Mouse (Mus musculus) midbrain, postnatal 0 days (tissue): Measurements from ENCODE around the gene Bad. TPM values are rescaled to one million over a fixed set of nuclear protein-coding genes. Genes with fewer than 3 reads are reported as not detected.

Experiments
- ATAC-seq: fragments of 200-750 bp; cut with Nextera tagmentation; 2 replicates; pipeline ENCODE4 v1.8.0; 2017; ENCODE audit warnings: moderate number of reproducible peaks, mild to moderate bottlenecking, moderate TSS enrichment, moderate library complexity; ENCODE audit not compliant: low FRiP score
- DNase-seq: peaks from one replicate; pipeline ENCODE4 v3.0.0-alpha.2; 2015; ENCODE audit warnings: low spot score
- H3K27ac ChIP-seq: fragments of 300-500 bp; sonication (generic); 2 replicates; pipeline ENCODE4 v1.5.1; 2014; ENCODE audit warnings: low read depth, mild to moderate bottlenecking, low read length, mixed read lengths
- H3K27me3 ChIP-seq: fragments of 300-500 bp; sonication (generic); 2 replicates; pipeline ENCODE4 v1.6.1; 2014; ENCODE audit warnings: low read length, control low read depth, mixed read lengths; ENCODE audit not compliant: insufficient read depth
- H3K36me3 ChIP-seq: fragments of 300-500 bp; sonication (generic); 2 replicates; pipeline ENCODE4 v1.6.1; 2014; ENCODE audit warnings: low read length, control low read depth, mixed read lengths; ENCODE audit not compliant: insufficient read depth
- H3K4me1 ChIP-seq: fragments of 300-500 bp; sonication (generic); 2 replicates; pipeline ENCODE4 v1.6.1; 2014; ENCODE audit warnings: mild to moderate bottlenecking, control low read depth, antibody characterized with exemption, low read length, mixed read lengths; ENCODE audit not compliant: insufficient read depth
- H3K4me2 ChIP-seq: fragments of 300-500 bp; sonication (generic); 2 replicates; pipeline ENCODE4 v1.6.1; 2014; ENCODE audit warnings: low read depth, mild to moderate bottlenecking, low read length, mixed read lengths; ENCODE audit not compliant: poor library complexity, severe bottlenecking
- H3K4me3 ChIP-seq: fragments of 300-500 bp; sonication (generic); 2 replicates; pipeline ENCODE4 v1.5.1; 2014; ENCODE audit warnings: low read depth, mild to moderate bottlenecking, low read length, moderate library complexity
- H3K9ac ChIP-seq: fragments of 300-500 bp; sonication (generic); replicated peaks from 2 replicates; pipeline ENCODE4 v1.6.1; 2014; ENCODE audit warnings: mild to moderate bottlenecking, low read length, moderate library complexity, mixed read lengths; ENCODE audit not compliant: poor library complexity, severe bottlenecking
- H3K9me3 ChIP-seq: fragments of 300-500 bp; sonication (generic); 2 replicates; pipeline ENCODE4 v1.6.1; 2016; ENCODE audit warnings: low read length, control low read depth
- CTCF ChIP-seq: IDR thresholded peaks from 2 replicates; pipeline ENCODE4 v1.5.1; 2016; ENCODE audit warnings: antibody characterized with exemption, mild to moderate bottlenecking
- WGBS: fragments of 180-500 bp; shearing (Covaris S2); extraction: QIAGEN DNeasy Blood & Tissue Kit; methylation state at CpG from one replicate; pipeline ENCODE4 v1.1.7; 2014; 5-methylcytosine and 5-hydroxymethylcytosine counted together
- polyA plus RNA-seq: library from polyadenylated mRNA; unstranded; fragments of >200 nt; fragmentation: Nextera tagmentation; extraction: Ambion mirVana; gene quantifications from 2 replicates; pipeline ENCODE4 v1.2.1, GENCODE M21; 2015
- total RNA-seq: library from RNA; depleted of rRNA; stranded (reverse); fragments of >200 nt; gene quantifications from 2 replicates; pipeline ENCODE4 v1.2.3, GENCODE M21; 2014

The Bad gene
- total and polyA plus RNA-seq, 2 experiments from 2014 or later, result 50.3 to 91.6 TPM

DNA sequence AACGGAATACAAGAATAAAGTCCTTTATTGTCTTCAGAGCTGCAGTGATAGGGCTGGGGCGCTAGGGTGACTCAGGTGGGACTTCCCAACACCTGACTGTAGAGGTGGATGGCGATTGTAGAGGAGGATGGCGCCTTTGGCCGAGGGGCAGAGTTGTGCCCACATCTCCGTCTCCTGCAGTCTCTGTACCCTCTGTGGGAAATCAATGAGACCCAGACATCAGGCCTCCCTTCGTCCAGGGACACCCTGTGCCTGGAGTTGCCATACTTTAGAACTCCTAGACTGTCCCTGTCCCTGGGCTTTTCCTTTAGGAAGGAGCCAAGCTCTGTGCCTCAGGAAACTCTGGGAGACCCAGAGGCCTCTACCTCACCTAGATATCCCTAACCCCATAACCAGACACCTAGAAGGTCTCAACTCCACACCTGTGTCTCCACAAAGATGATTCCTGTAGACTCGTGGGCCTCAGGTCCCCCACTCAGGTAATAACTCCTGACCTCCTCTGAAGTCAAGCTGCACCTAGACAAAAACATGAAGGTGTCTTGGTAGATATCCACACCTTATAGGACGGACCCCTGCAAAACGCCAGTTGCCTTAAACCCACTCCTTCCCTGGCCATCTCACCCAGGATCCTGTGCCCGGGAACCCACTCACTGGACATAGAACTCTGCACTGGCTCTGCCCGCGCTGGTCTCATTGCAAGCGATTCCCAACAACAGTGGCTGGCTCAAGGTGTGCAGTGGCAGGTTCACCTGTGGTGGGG is 51.5 kb downstream of the Bad start:
- H3K9ac ChIP-seq, result peak overlapping the region; percentile 37; the same call in 1 of the 2 replicates
- H3K27ac ChIP-seq, result peak overlapping the region; percentile 12; the same call in 1 of the 2 replicates
- DNase-seq (no peak), ATAC-seq (peak; percentile 4; the same call in 1 of the 2 replicates)
- peaks cover 21% of the 10 kb centered on the region; the same call in 1 of the 2 replicates for H3K4me1 ChIP-seq
- H3K9me3 ChIP-seq, result no peaks in the 10 kb centered on the region
- peak overlapping the region; percentile 44 for H3K4me3 ChIP-seq
- H3K27me3 ChIP-seq, result no peaks in the 10 kb centered on the region
- no peaks in the 10 kb centered on the region for H3K36me3 ChIP-seq
- 63% methylated on average over 14 of the region's 14 CpGs for WGBS
- TF ChIP-seq CTCF, result no peak; the same call in 1 of the 2 replicates
- peak overlapping the region; percentile 92 for H3K4me2 ChIP-seq

GRCm38 (mm10) chr19:6994002-6994401 is 52.3 kb downstream of the Bad start:
- no peak for TF ChIP-seq CTCF
- H3K36me3 ChIP-seq, result peaks cover 2% of the 10 kb centered on the region
- H3K4me3 ChIP-seq, result no peak overlapping the region
- no peak overlapping the region for H3K27ac ChIP-seq
- H3K4me1 ChIP-seq, result peaks cover 21% of the 10 kb centered on the region; the same call in 1 of the 2 replicates
- H3K4me2 ChIP-seq, result no peak overlapping the region
- H3K9me3 ChIP-seq, result no peaks in the 10 kb centered on the region
- no peak for DNase-seq
- ATAC-seq, result no peak
- H3K27me3 ChIP-seq, result no peaks in the 10 kb centered on the region
- no peak overlapping the region for H3K9ac ChIP-seq
- WGBS, result 87% methylated on average over 8 of the region's 8 CpGs

DNA sequence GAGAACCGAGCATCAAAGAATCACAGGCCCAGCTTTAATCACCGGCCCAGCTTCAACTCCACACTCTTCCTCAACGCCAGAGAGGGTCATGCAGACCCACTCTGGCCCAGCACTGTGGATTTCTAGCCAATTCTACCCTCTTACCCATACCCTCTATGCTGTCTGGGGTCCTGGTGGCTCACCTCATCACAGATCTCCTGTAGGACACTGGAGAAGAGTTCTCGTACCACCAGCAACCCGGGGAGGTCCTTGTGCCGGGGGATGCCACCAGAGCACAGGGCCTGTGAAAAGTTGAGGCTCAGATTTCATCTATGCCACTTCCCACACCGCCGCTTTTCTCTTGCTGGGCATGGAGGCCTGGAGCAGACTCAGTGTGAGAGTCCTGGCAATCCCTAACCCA is 52.8 kb downstream of the Bad start:
- H3K4me2 ChIP-seq, result no peak overlapping the region

DNA sequence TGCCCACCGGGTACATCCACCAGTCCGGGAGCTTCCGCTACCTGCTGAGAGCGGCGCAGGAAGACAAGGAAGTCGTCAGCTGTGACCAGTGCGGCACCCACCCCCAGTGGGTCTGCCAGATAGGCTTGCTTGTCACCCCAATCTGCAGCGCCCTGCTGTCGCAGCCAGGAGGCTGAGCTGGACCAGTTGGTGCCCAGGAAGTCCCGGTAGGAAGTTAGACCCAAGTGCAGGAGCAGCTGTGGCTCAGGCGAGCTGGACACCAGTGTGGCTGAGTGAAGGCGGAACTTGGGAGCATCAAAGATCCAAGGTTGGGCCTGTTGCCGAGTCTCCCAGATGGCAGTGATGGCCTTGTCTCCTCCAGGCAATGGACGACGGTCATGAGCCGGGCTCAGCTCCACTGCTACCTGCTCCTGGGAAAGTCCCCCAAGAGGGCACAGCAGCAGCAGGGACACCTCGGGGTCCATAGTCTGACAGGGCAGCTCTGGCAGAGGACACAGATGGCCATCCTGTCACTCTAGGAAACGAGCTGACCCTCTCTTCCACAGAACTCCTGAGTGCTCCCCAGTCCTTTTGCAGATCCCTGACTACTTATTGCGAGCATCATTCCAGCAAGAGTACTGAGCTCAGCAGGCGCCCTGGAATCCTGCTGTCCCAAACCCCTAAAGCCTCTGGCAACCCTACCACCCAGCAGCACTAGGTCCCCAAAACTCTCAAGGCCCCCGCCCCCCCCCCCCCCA is 53.8 kb downstream of the Bad start:
- no peak for TF ChIP-seq CTCF
- 48% methylated on average over 20 of the region's 21 CpGs for WGBS
- H3K36me3 ChIP-seq, result peaks cover 7% of the 10 kb centered on the region

More for the DNA sequence above, 52.8 kb downstream of the Bad start:
- Histone ChIP-seq H3K27me3 (no peaks in the 10 kb centered on the region), H3K9me3 (no peaks in the 10 kb centered on the region), H3K9ac (no peak overlapping the region), H3K4me3 (no peak overlapping the region), H3K27ac (no peak overlapping the region), H3K36me3 (peaks cover 7% of the 10 kb centered on the region), H3K4me1 (peaks cover 21% of the 10 kb centered on the region; the same call in 1 of the 2 replicates)
- 86% methylated on average over 8 of the region's 8 CpGs for WGBS
- no peak for TF ChIP-seq CTCF
- DNase-seq (no peak), ATAC-seq (no peak)

GRCm38 (mm10) chr19:6996006-6996405 is 54.3 kb downstream of the Bad start, which contains the start of the genes Nudt22 and Trpt1:
Gene Nudt22 (minus strand): TSS chr19:6996117.
Gene Trpt1 (plus strand): TSS chr19:6996131.
- H3K4me3 ChIP-seq, result peak within 1 kb of the TSS; percentile 62
- TF ChIP-seq CTCF, result no peak
- peaks cover 21% of the 10 kb centered on the region; the same call in 1 of the 2 replicates for H3K4me1 ChIP-seq
- peak within 1 kb of the TSS; percentile 87 for H3K4me2 ChIP-seq
- no peaks in the 10 kb centered on the region for H3K27me3 ChIP-seq
- peaks cover 7% of the 10 kb centered on the region for H3K36me3 ChIP-seq
- H3K27ac ChIP-seq, result peak within 1 kb of the TSS; percentile 57
- DNase-seq (peak; percentile 88), ATAC-seq (peak; percentile 54)
- peak within 1 kb of the TSS; percentile 62 for H3K9ac ChIP-seq
- no peaks in the 10 kb centered on the region for H3K9me3 ChIP-seq
- 1% methylated on average over 21 of the region's 24 CpGs for WGBS

More for the DNA sequence above, 53.8 kb downstream of the Bad start:
- Histone ChIP-seq H3K9me3 (no peaks in the 10 kb centered on the region), H3K4me2 (peak overlapping the region; percentile 87), H3K4me1 (peaks cover 21% of the 10 kb centered on the region; the same call in 1 of the 2 replicates), H3K27me3 (no peaks in the 10 kb centered on the region), H3K27ac (no peak overlapping the region), H3K4me3 (peak overlapping the region; percentile 62), H3K9ac (peak overlapping the region; percentile 62)
- DNase-seq (no peak), ATAC-seq (no peak)
